Mouse (Mus musculus) frontal cortex, postnatal 14 days (tissue): ENCODE measurements around the gene Ccdc151.
A peak's percentile ranks its signal among the peaks of the same experiment; 100 is the strongest.

Source experiments
- DNase-seq, 2 experiments: peaks; one replicate each; pipeline ENCODE4 v3.0.0; 2022; ENCODE audit warnings: low spot score in 2 of 2

Gene Ccdc151

DNA sequence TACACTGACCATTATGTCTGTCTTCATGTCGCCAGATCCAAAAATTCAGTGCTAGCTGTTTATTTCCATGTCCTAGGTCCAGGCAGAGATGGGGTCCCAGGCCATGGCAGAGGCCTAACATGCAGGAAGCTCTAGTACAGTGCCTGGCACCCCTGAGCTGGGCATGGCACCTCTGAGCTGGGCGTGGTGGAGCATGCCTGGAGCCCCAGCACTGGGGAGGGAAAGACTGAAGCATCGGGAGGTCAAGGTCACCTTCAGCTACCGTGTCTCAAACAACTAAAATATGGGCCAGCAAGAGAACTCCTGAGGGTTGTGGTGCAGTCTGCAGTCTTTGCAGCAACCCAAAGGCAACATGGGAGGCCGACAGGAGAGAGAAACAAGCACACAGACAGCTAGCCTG is 44.1 kb downstream of the Ccdc151 start:
- DNase-seq: no peak

DNA sequence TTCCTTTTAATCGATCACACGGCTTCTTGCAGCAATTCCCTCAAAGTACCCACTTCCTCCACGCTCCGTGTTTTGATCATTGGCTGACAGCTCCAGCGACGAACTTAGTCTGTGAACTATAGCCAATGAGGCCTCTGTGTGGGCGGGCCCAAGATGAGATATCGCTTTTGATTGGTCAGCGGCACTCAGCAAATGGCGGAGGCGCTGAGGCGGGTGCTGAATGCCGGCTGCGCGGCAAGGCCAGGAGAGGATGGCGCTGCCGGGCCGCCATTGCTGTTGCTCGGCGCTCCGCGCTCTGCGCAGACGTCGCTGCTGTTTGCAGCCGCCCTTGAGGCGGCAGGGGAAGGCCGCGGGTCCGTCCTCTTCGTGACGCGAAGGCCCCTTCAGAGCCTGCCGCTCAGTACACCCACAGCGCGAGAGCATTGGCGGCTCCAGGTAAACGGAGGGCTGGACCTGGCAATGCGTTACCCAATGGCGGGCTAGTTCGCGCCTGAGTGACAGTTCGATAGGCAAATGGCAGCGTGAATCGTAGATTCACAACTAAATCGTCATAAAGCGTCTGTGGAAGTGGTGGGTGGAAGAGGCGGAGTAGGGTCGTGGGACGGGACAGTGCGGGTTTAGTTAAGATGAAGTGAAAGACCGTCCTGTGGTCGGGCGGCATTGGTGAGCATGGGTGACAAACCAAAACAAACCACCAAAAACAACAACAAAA is 46.7 kb downstream of the Ccdc151 start, which contains the start of gene Swsap1:
Gene Swsap1, plus strand, starts transcription at position 186 of the 712 bp plus-strand sequence.
- DNase-seq: peak; percentile 99 to 100

DNA sequence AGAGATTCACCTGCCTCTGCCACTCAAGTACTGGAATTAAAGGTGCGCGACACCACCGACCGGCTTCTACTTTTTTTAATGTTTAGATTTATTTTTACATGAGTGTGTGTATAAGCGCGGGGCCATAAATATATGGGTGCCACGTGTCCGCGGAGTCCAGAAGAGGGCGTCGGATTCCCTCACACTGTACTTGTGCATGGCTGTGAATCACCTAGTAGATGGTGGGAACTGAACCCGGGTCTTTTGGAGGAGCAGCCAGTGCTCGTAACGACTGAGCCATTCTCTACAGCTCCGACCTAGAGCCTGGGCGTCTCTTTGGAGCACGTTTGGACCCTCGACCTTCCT is 47.2 kb downstream of the Ccdc151 start:
- DNase-seq: peak in 1 of 2 experiments; percentile 67

GRCm38 (mm10) chr9:21954635-21955034 is 47.8 kb downstream of the Ccdc151 start:
- no peak for DNase-seq

DNA sequence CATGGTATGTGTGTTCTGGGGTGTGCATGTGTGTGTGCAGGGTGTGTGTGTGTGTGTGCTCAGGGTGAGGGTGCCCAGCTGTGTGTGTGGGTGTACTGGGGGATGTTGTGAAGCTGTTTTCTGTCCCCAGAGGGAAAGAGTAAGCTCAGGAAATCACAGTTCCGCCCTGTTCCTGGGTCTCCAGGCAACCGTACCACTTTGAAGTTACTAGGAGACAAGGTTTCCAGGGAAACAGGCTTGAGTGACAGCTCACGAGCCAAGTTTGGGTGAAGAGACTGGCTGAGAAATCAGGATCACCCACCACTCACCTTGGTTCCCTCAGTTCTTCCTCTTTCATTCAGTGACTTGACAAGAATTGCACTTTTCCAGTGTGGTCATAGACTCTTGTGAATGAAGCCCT is 48.8 kb downstream of the Ccdc151 start:
- peak; percentile 57 to 73 for DNase-seq

GRCm38 (mm10) chr9:21951977-21952376 is 50.5 kb downstream of the Ccdc151 start:
- DNase-seq: no peak

GRCm38 (mm10) chr9:21950322-21950721 is 52.1 kb downstream of the Ccdc151 start:
- no peak for DNase-seq

DNA sequence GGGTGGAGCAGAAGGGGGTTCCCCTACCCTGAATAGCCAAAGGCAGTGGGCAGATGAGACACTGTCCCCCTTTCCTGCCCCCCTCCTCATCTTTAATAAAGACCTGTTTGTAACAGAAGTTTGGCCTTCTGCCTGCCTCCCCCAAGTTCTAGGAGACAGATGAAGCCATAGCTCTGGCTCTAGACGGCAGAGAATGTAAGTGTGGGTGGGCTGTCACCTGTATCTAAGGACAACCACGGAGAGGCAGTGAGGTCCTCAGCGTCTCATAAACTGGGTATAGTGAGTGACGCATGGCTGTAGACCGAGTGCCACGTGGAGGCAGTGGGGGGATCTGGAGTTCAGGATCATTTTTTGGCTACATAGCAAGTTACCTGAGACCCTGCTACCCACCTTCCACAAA is 53.6 kb downstream of the Ccdc151 start:
- DNase-seq: no peak

- no peak for DNase-seq
Observed at GRCm38 (mm10) chr9:21948146-21948545, 54.3 kb downstream of the Ccdc151 start.

GRCm38 (mm10) chr9:21947540-21948130 is 54.8 kb downstream of the Ccdc151 start:
- DNase-seq: no peak

- DNase-seq: no peak
Observed at GRCm38 (mm10) chr9:21944267-21944666, 58.2 kb downstream of the Ccdc151 start.

- no peak for DNase-seq
Observed at GRCm38 (mm10) chr9:21943638-21944037, 58.8 kb downstream of the Ccdc151 start.

GRCm38 (mm10) chr9:21943046-21943445 is 59.4 kb downstream of the Ccdc151 start:
- no peak for DNase-seq
